Mouse (Mus musculus) myocyte (in vitro differentiated cells): ENCODE results near the gene Abca6. TPM values are rescaled to one million over a fixed set of nuclear protein-coding genes. Genes with fewer than 3 reads are reported as not detected.
A peak's percentile ranks its signal among the peaks of the same experiment; 100 is the strongest.

ENCODE experiments used
- H3K27me3 ChIP-seq: one replicate; pipeline ENCODE4 v1.6.1; 2011; ENCODE audit not compliant: control insufficient read depth, insufficient read depth, insufficient read length
- H3K36me3 ChIP-seq: one replicate; pipeline ENCODE4 v1.6.1; 2011; ENCODE audit not compliant: control insufficient read depth, insufficient read depth
- H3K4me2 ChIP-seq: one replicate; pipeline ENCODE4 v1.6.1; 2011; ENCODE audit warnings: low read depth, control low read depth
- H3K4me3 ChIP-seq: one replicate; pipeline ENCODE4 v1.5.1; 2011; ENCODE audit warnings: mild to moderate bottlenecking, control low read depth, moderate library complexity
- H3K79me2 ChIP-seq: one replicate; pipeline ENCODE4 v1.6.1; 2011; ENCODE audit not compliant: control insufficient read depth, insufficient read depth
- H3ac ChIP-seq: one replicate; pipeline ENCODE4 v1.6.1; 2011; ENCODE audit not compliant: control insufficient read depth, insufficient read length
- CEBPB ChIP-seq: IDR thresholded peaks from 2 replicates; pipeline ENCODE4 v1.6.1; 2011; ENCODE audit warnings: mild to moderate bottlenecking, moderate library complexity; ENCODE audit not compliant: poor library complexity, insufficient read depth, severe bottlenecking
- E2F4 ChIP-seq: IDR thresholded peaks from one replicate; pipeline ENCODE4 v1.6.1; 2011; ENCODE audit warnings: mild to moderate bottlenecking, control low read depth, moderate library complexity; ENCODE audit not compliant: insufficient read depth
- MAX ChIP-seq: IDR thresholded peaks from one replicate; pipeline ENCODE4 v1.6.1; 2011; ENCODE audit warnings: low read depth, mild to moderate bottlenecking, control low read depth
- MYOD1 ChIP-seq, 3 experiments: IDR thresholded peaks; one replicate each; pipeline ENCODE4 v1.6.1; 2011; ENCODE audit warnings: control low read depth in 2 of 3, low read depth in 2 of 3, mild to moderate bottlenecking in 2 of 3, moderate library complexity in 1 of 3; ENCODE audit not compliant: insufficient read length in 2 of 3, control insufficient read depth in 1 of 3
- MYOG ChIP-seq, 3 experiments: IDR thresholded peaks; one replicate each; pipeline ENCODE4 v1.6.1; 2011; ENCODE audit warnings: control low read depth in 2 of 3, low read depth in 2 of 3, mild to moderate bottlenecking in 2 of 3; ENCODE audit not compliant: insufficient read length in 2 of 3, control insufficient read depth in 1 of 3, insufficient read depth in 1 of 3
- POLR2A ChIP-seq: IDR thresholded peaks from one replicate; pipeline ENCODE4 v1.6.1; 2011; ENCODE audit warnings: low read depth, mild to moderate bottlenecking, control low read depth, moderate library complexity; ENCODE audit not compliant: insufficient read length
- POLR2AphosphoS2 ChIP-seq: IDR thresholded peaks from one replicate; pipeline ENCODE4 v1.6.1; 2011; ENCODE audit warnings: low read depth, control low read depth; ENCODE audit not compliant: insufficient read length
- REST ChIP-seq: IDR thresholded peaks from one replicate; pipeline ENCODE4 v1.6.1; 2011; ENCODE audit warnings: mild to moderate bottlenecking, control low read depth, moderate library complexity; ENCODE audit not compliant: insufficient read depth, insufficient read length
- SRF ChIP-seq: IDR thresholded peaks from one replicate; pipeline ENCODE4 v1.6.1; 2011; ENCODE audit warnings: low read depth; ENCODE audit not compliant: control insufficient read depth, insufficient read length
- TCF12 ChIP-seq: IDR thresholded peaks from one replicate; pipeline ENCODE4 v1.6.1; 2011; ENCODE audit warnings: mild to moderate bottlenecking, control low read depth; ENCODE audit not compliant: poor library complexity, insufficient read depth, severe bottlenecking
- TCF3 ChIP-seq: IDR thresholded peaks from one replicate; pipeline ENCODE4 v1.6.1; 2011; ENCODE audit warnings: low read depth, control low read depth; ENCODE audit not compliant: insufficient read length
- USF1 ChIP-seq: IDR thresholded peaks from one replicate; pipeline ENCODE4 v1.6.1; 2011; ENCODE audit warnings: low read depth, mild to moderate bottlenecking, control low read depth, moderate library complexity
- polyA plus RNA-seq: library from polyadenylated mRNA; unstranded; fragments of >200 nt; fragmentation: generic; extraction: Trizol; gene quantifications from one replicate; pipeline ENCODE4 v1.2.1, GENCODE M21; 2012; ENCODE audit warnings: missing spikeins

Abca6 gene
- polyA plus RNA-seq, 1 experiment = not detected

DNA sequence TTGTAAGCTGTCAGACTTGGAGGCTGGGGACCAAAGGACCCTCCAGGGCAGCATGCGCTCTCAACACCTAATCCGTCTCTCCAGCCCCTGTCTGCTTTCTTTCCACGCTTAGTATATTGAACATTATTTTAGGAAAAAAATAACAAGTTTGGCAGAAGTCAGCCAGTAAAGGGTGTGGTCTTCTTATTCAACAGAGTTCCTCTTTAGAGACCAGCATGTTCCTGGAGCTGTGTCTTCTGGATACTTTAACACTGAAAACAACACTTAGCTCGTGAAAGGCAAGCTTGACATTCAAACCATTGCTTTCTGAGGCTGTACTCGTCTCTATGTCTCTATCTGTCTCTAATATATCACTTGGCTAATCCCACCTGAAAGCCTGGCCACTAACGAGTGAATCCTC lies 94.5 kb downstream of the Abca6 start:
- Histone ChIP-seq H3K4me2 (no peak overlapping the region), H3K4me3 (no peak overlapping the region), H3ac (no peak overlapping the region), H3K27me3 (no peaks in the 10 kb centered on the region), H3K36me3 (no peaks in the 10 kb centered on the region), H3K79me2 (no peaks in the 10 kb centered on the region)
- TF ChIP-seq MYOD1 (IDR thresholded peaks at IDR 0.05; ENCODE audit: control insufficient read depth in 1 of 3, insufficient read length in 2 of 3, low read depth in 2 of 3) (no peak), POLR2A (no peak), CEBPB (no peak), REST (no peak), MAX (no peak), POLR2AphosphoS2 (no peak)

DNA sequence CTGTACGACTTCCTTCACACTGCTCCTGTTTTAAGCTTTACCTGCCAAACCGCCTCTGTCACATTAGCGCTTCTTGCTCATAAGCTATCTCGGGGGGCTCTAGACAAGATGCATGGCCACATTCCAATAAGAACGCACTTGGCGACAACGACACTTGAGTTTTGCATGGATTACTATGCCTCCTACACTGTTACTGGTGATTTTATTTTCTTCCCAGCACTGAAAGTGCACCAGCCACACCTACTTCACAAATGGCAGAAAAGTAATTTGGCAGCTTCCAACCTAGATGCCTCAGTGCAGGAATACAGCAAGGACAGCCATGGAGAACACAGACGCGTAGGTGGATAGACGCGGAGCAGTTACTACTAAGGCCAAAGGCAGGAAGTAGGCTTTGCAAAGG lies 95.6 kb downstream of the Abca6 start:
- Histone ChIP-seq H3K27me3 (no peaks in the 10 kb centered on the region), H3K79me2 (no peaks in the 10 kb centered on the region), H3K4me2 (no peak overlapping the region), H3K36me3 (no peaks in the 10 kb centered on the region), H3ac (no peak overlapping the region), H3K4me3 (no peak overlapping the region)
- TF ChIP-seq TCF12 (no peak), MAX (no peak), MYOG (IDR thresholded peaks at IDR 0.05; ENCODE audit: control insufficient read depth in 1 of 3, insufficient read depth in 1 of 3, insufficient read length in 2 of 3, low read depth in 2 of 3) (no peak), POLR2A (no peak), SRF (no peak), CEBPB (no peak), REST (no peak)

DNA sequence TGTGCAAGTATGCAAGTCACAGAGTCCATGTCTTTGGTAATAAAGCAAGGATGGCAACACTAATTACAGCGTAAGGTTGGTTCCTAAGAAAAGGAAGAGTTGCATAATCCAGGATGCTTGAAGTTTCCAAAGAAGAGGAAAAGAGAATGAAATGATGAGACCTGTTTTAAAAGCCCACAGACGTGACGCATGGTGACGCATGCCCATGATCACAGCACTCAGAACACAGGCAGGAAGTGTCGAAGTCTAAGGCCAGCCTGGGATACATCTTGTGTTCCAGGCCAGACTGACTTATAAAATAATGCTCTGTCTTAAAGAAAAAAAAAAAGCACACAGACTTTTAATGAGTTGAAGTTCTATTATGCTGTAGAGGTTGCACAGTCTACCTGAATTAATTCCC lies 103.9 kb downstream of the Abca6 start:
- no peak for TF ChIP-seq MAX
- no peak for TF ChIP-seq POLR2A
- TF ChIP-seq POLR2AphosphoS2 = no peak
- TF ChIP-seq MYOD1 (IDR thresholded peaks at IDR 0.05; ENCODE audit: control insufficient read depth in 1 of 3, insufficient read length in 2 of 3, low read depth in 2 of 3) = no peak
- TF ChIP-seq TCF12 = no peak
- TF ChIP-seq REST = no peak
- no peak for TF ChIP-seq USF1
- TF ChIP-seq E2F4 = no peak
- TF ChIP-seq TCF3 = no peak
- no peak for TF ChIP-seq SRF
- no peak for TF ChIP-seq MYOG (IDR thresholded peaks at IDR 0.05; ENCODE audit: control insufficient read depth in 1 of 3, insufficient read depth in 1 of 3, insufficient read length in 2 of 3, low read depth in 2 of 3)
- TF ChIP-seq CEBPB = no peak
- H3K4me3 ChIP-seq = no peak overlapping the region
- H3K4me2 ChIP-seq = no peak overlapping the region
- no peaks in the 10 kb centered on the region for H3K27me3 ChIP-seq
- H3K36me3 ChIP-seq = no peaks in the 10 kb centered on the region
- no peak overlapping the region for H3ac ChIP-seq
- H3K79me2 ChIP-seq = no peaks in the 10 kb centered on the region

DNA sequence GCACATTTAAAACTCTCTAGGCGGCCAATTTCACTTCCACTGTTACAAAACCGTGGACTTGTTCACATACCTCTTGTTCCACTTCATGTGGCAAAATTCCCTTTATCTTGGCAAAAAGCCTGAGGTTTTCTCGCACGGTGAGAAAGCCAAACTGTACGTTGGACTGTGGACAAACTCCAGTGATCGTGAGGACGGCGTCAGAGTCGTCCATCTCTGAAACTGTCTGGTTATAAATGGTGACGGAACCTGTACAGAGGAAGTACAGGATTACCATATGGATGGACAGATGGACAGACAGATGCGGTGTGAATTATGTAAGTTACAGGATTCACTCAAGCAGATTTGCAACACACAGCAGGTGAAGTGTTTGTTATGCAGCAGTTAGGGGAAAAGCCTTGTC lies 106.2 kb downstream of the Abca6 start:
- Histone ChIP-seq H3ac (no peak overlapping the region), H3K27me3 (no peaks in the 10 kb centered on the region), H3K4me2 (no peak overlapping the region), H3K4me3 (no peak overlapping the region), H3K79me2 (no peaks in the 10 kb centered on the region), H3K36me3 (no peaks in the 10 kb centered on the region)
- TF ChIP-seq USF1 (no peak), E2F4 (no peak), MYOG (IDR thresholded peaks at IDR 0.05; ENCODE audit: control insufficient read depth in 1 of 3, insufficient read depth in 1 of 3, insufficient read length in 2 of 3, low read depth in 2 of 3) (no peak), TCF12 (no peak), SRF (no peak), MYOD1 (IDR thresholded peaks at IDR 0.05; ENCODE audit: control insufficient read depth in 1 of 3, insufficient read length in 2 of 3, low read depth in 2 of 3) (no peak), POLR2AphosphoS2 (no peak), REST (no peak), CEBPB (no peak)

DNA sequence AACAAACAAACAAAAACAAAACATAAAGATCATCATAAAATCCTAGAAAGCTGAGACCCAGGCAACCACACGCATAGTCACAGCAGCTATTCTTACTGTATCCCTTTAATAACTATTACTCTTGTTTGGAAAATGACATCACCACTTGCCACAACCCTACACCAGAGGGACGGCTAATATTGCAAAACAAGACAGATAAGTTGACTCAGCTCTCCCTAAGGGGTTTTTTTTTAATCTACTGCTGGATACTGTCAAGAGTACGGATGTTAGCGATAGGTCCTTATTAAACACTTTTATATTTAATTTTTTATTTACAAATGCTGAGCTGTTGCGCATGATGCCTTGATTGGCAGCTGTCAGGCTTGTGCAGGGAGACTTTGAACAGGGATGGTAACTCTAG lies 120.8 kb downstream of the Abca6 start:
- H3K36me3 ChIP-seq = no peaks in the 10 kb centered on the region
- peaks cover 14% of the 10 kb centered on the region for H3K27me3 ChIP-seq
- no peak overlapping the region for H3K4me3 ChIP-seq
- H3K4me2 ChIP-seq = no peak overlapping the region
- TF ChIP-seq POLR2A (no peak), CEBPB (peak; percentile 91), MAX (no peak), POLR2AphosphoS2 (no peak), E2F4 (no peak)
- no peak overlapping the region for H3ac ChIP-seq
- no peaks in the 10 kb centered on the region for H3K79me2 ChIP-seq

Other genes with a start within 250 kb of the Abca6 start
- 0.14 TPM for gene Abca8a, start 155.8 kb downstream of the Abca6 start, polyA plus RNA-seq
- gene Abca9, start 83.6 kb downstream of the Abca6 start, polyA plus RNA-seq = 0.02 TPM
- 2.9 TPM for gene Abca5, start 85.9 kb upstream of the Abca6 start, polyA plus RNA-seq
- 2.9 TPM for gene Map2k6, start 147.3 kb upstream of the Abca6 start, polyA plus RNA-seq